Mouse (Mus musculus): ENCODE measurements around the gene Fam234b.

Gene Fam234b

GRCm38 (mm10) chr6:135167380-135168311 lies 30.1 kb upstream of the Fam234b start:
- peak; percentile 24; the same call in 1 of the 2 replicates for TF ChIP-seq GATA4 (IDR thresholded peaks at IDR 0.05; ENCODE audit: insufficient replicate concordance, low read length)

- TF ChIP-seq GATA4 (IDR thresholded peaks at IDR 0.05; ENCODE audit: insufficient replicate concordance, low read length): no peak
Measured at GRCm38 (mm10) chr6:135168471-135168870, 29.3 kb upstream of the Fam234b start.

GRCm38 (mm10) chr6:135169246-135169645 lies 28.5 kb upstream of the Fam234b start:
- no peak for TF ChIP-seq GATA4 (IDR thresholded peaks at IDR 0.05; ENCODE audit: insufficient replicate concordance, low read length)

GRCm38 (mm10) chr6:135171736-135172135 lies 26.0 kb upstream of the Fam234b start:
- TF ChIP-seq GATA4 (IDR thresholded peaks at IDR 0.05; ENCODE audit: insufficient replicate concordance, low read length): no peak

GRCm38 (mm10) chr6:135175014-135175413 lies 22.8 kb upstream of the Fam234b start:
- no peak for TF ChIP-seq GATA4 (IDR thresholded peaks at IDR 0.05; ENCODE audit: insufficient replicate concordance, low read length)

- TF ChIP-seq GATA4 (IDR thresholded peaks at IDR 0.05; ENCODE audit: insufficient replicate concordance, low read length): no peak
Measured at GRCm38 (mm10) chr6:135177271-135177670, 20.5 kb upstream of the Fam234b start.

GRCm38 (mm10) chr6:135178599-135178998 lies 19.2 kb upstream of the Fam234b start:
- no peak for TF ChIP-seq GATA4 (IDR thresholded peaks at IDR 0.05; ENCODE audit: insufficient replicate concordance, low read length)

GRCm38 (mm10) chr6:135182925-135183324 lies 14.9 kb upstream of the Fam234b start:
- TF ChIP-seq GATA4 (IDR thresholded peaks at IDR 0.05; ENCODE audit: insufficient replicate concordance, low read length): no peak

- no peak for TF ChIP-seq GATA4 (IDR thresholded peaks at IDR 0.05; ENCODE audit: insufficient replicate concordance, low read length)
Measured at GRCm38 (mm10) chr6:135183961-135184360, 13.8 kb upstream of the Fam234b start.

- TF ChIP-seq GATA4 (IDR thresholded peaks at IDR 0.05; ENCODE audit: insufficient replicate concordance, low read length): no peak
Measured at GRCm38 (mm10) chr6:135187076-135187917, 10.5 kb upstream of the Fam234b start.

GRCm38 (mm10) chr6:135188629-135189028 lies 9.1 kb upstream of the Fam234b start:
- no peak for TF ChIP-seq GATA4 (IDR thresholded peaks at IDR 0.05; ENCODE audit: insufficient replicate concordance, low read length)

GRCm38 (mm10) chr6:135190122-135190521 lies 7.7 kb upstream of the Fam234b start:
- no peak for TF ChIP-seq GATA4 (IDR thresholded peaks at IDR 0.05; ENCODE audit: insufficient replicate concordance, low read length)

GRCm38 (mm10) chr6:135191906-135192305 lies 5.9 kb upstream of the Fam234b start:
- no peak for TF ChIP-seq GATA4 (IDR thresholded peaks at IDR 0.05; ENCODE audit: insufficient replicate concordance, low read length)

- TF ChIP-seq GATA4 (IDR thresholded peaks at IDR 0.05; ENCODE audit: insufficient replicate concordance, low read length): no peak
Measured at GRCm38 (mm10) chr6:135192993-135193392, 4.8 kb upstream of the Fam234b start.

- TF ChIP-seq GATA4 (IDR thresholded peaks at IDR 0.05; ENCODE audit: insufficient replicate concordance, low read length): no peak
Measured at GRCm38 (mm10) chr6:135193733-135194132, 4.0 kb upstream of the Fam234b start.

- TF ChIP-seq GATA4 (IDR thresholded peaks at IDR 0.05; ENCODE audit: insufficient replicate concordance, low read length): no peak
Measured at GRCm38 (mm10) chr6:135194907-135195306, 2.9 kb upstream of the Fam234b start.

Measured in liver, adult (tissue).